Mouse (Mus musculus) forebrain, embryonic 13.5 days (tissue): ENCODE results near the gene Dis3l2. TPM values are rescaled to one million over a fixed set of nuclear protein-coding genes. Genes with fewer than 3 reads are reported as not detected.

Source experiments
- polyA plus RNA-seq: library from polyadenylated mRNA; unstranded; fragments of >200 nt; fragmentation: Nextera tagmentation; extraction: Ambion mirVana; gene quantifications from 2 replicates; pipeline ENCODE4 v1.2.1, GENCODE M21; 2015

The Dis3l2 gene
- polyA plus RNA-seq, 1 experiment from 2014 or later: 35.8 TPM

Other genes starting within 250 kb of the Dis3l2 start
- gene Ptma, start 177.1 kb upstream of the Dis3l2 start, polyA plus RNA-seq: 2,754 and 3,239 TPM in 2 replicates
- gene Pde6d, start 121.2 kb upstream of the Dis3l2 start, polyA plus RNA-seq: 78.5 and 84.4 TPM in 2 replicates
- gene Cops7b, start 120.9 kb upstream of the Dis3l2 start, polyA plus RNA-seq: 60.5 and 64.7 TPM in 2 replicates
- 2.6 and 2.7 TPM in 2 replicates for gene Nppc, start 33.2 kb upstream of the Dis3l2 start, polyA plus RNA-seq